ENCODE assay signal across 14 mouse cellular contexts in the genomic region with DNA sequence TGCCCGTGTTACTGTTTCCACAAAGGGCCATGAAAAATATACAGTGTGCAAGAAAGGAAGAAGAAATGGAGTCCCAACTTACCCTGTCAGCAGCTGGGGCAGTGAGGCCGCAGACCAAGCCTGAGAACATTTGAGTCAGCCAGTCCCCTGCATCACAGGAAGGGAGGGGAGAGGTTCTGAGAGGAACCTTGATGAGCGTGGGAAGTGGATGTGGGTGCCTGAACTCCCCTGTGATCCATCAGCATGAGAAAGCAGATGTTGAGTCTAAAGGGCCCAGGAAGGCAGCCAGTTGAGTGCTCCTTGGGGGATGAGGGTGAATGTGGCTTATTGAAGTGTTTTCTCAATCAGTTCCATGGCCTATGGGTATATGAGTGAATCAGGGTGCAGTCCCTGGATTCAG.
DNase-seq lines count a peak whose midpoint lies in the region; ATAC-seq lines count a peak whose summit lies in the region.
"Had no signal": no experiment of that assay in that cellular context is flagged by ENCODE, and none has a peak within 500 bp of the region (broad histone marks: within the 10 kb centered on the region; RNA-seq: fewer than 3 reads in every experiment).

No protein-coding gene starts in this region.

- no peak for ATAC-seq in erythroblast, adult 5-6 weeks (replicated peaks; ENCODE audit: low FRiP score, poor library complexity, severe bottlenecking)
- ATAC-seq: forebrain, embryonic 14.5 days; hindbrain, postnatal 0 days; lung, postnatal 0 days had no signal

- DNase-seq in spleen, postnatal 36 days (ENCODE audit: low spot score in 2 of 2): peak; percentile 36 to 42
- DNase-seq in spleen, postnatal 4 days (ENCODE audit: low spot score in 2 of 2): no peak
- DNase-seq in adipocyte (ENCODE audit: low spot score): peak; percentile 80
- peak; percentile 42 for DNase-seq in skeletal muscle tissue, adult 2 months (ENCODE audit: low read depth, low spot score)
- no peak for DNase-seq in right cerebral cortex, postnatal 14 days
- no peak for DNase-seq in retina, embryonic 14.5 days (ENCODE audit: low spot score)
- DNase-seq: adrenal gland, adult 8-10 months; cerebellum, adult 2 months; kidney, adult 8-10 months; retina, postnatal 1 day had no signal

Comparison
In these comparisons a context has a peak if more than half of its experiments do, and no peak if none do; other contexts are left out.
1. DNase-seq: peak in spleen, postnatal 36 days (2 of 2), adipocyte (single experiment) and skeletal muscle tissue, adult 2 months (single experiment); none in spleen, postnatal 4 days (0 of 2), right cerebral cortex, postnatal 14 days (single experiment) and retina, embryonic 14.5 days (single experiment).